Mouse (Mus musculus) mesoderm, embryonic 11.5 days (tissue): ENCODE data around the gene Podxl2.

ENCODE experiments used
- DNase-seq: peaks from one replicate; pipeline ENCODE4 v3.0.0-alpha.2; 2012; ENCODE audit warnings: low read depth, low spot score

The Podxl2 gene

DNA sequence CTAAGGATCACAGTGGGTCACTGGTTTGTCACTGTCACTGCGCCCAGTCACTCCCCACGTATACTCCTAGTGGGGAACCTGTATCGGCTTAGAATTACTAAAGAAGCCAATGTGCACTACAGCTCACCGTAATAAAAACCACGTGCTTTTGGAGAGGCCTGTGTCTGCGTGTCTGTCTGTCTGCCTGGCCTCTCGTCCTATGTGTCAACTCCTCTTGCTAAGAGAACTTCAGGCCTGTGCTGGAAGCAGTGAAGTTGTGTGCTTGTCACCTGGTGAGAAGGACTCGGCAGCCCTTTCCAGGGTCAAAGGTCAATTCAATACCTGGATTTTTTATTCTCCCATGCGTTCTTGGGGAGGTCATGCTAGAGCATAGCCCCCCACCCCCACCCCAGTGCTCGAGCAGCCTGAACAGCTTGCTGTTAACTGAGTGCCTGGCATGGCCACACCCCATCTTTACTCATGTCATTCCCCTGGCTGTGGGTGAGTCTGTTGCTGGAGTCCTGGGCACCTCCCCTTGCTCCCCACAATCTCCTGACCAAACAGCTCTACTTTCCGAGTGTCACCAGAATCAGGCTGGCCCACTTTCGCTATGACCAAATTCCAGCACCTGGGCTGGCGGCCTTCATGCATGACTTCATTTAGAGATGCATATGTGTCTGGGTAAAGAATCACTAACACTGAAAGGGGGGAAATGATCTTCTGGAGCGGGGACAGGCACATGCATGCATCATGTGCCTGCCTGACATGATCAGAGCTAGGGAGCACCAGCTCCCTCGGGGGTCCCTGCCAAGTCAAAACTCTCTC is 46.4 kb downstream of the Podxl2 start:
- DNase-seq, result no peak

DNA sequence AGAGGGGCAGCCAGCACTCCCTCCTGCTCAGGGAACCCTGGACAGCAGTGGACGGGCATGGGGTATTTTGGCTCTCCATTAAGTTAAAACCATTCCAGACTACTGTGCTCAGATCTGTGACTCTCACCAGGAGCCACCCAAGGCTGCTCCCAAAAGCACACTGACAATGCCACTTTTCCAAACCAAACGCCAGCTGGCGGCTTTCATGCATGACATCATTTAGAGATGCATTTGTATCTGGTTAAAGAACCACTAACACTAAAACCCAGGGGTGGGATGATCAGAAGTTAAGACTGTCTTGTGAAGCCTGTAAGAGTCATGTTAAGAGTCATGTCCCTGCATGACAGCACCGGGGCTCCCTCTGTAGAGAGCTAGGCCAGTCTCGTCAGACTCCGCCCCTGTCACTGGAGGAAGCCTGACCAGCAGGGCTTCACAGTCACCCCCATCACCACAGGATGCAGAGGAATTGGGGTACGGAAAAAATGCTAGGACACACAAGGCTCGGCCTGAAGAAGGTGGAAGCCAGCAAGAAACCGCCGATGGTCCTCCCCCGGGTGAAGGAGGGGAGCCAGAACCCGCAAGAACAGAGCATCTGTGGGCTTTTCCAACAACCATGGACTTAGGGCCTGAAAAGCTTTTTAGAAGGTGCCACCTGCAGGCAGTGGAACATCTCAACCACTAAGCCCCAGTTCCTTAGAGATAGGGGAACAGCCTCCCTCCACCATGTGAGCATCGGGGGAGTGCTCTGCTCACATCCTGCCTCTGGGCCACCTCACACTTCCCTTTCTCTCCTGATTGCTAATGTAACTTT is 47.2 kb downstream of the Podxl2 start:
- DNase-seq, result no peak

DNA sequence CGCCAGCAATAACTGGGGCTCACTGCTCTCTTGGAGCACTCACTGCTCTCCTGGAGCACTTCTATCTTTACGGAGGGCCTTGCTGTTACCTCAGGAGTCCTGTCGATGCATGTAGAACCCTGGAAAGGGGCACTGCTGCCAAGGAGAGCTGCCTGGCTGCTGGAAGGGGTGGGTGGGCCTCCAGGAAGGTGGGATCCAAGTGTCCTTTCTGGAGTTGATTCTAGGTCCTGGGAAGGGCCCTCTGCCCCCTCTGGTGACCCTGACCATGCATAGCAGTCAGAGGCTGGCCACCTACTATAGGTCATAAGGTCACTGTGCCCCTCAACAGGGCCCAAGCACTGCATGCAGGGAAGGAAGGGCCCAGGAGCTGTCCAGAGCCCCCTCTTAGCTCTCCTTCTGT is 47.9 kb downstream of the Podxl2 start:
- no peak for DNase-seq

DNA sequence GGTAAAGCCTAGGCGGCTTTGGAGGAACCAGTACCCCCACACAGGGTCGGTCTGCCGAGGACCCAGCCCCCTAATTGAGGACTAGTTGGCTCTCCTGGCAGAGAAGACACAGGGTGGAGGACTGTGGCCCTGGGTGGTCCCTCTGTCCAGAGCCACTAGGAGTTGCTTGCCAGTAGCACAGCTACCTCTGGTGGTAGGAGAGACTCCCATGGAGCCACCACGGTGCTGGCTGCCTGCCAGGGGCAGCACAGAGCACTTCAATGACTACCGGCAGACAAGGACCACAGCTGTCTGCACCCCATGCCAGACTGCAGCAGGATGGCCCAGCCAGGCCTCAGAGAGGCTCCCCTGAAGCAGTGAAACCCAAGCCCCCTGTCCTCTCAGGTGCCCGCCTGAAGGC is 48.3 kb downstream of the Podxl2 start:
- DNase-seq, result peak; percentile 60

DNA sequence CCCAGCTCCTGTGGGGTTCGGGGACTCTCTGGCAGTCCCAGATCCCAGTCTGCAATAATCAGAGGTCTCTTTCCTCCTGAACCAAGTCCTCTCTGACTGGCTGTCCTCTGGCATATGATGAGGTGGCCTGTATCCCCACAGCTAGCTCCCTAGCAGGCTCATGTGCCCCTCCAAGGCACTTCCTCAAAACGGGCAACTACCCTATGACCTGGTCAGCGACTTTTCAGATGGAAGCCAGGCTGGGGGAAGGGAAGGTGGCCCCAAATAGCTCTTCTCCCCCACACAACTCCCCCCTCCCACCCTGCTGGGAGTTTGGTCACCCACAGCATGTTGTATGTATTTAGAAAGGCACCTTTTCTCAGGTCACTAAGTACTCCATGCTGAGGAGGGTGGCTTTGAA is 48.8 kb downstream of the Podxl2 start:
- no peak for DNase-seq

DNA sequence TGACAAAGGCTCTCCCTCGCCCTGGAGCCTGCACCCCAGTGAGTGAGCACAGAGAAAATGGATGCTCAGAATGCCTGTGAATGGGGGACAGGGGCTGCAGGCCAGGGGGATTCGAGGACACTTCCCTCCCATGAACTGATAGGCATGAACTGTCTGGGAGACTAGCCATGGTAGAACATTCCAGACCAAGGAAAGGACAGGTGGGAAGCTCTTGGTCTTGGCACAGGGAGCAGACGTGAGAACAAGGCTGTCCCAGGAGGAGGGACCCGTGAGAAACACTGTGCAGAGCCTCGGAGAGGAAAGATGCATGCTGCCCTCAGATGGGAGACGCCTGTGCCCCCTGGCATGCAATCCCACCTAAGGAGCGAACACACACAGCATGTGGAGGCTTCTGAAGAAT is 50.7 kb downstream of the Podxl2 start:
- no peak for DNase-seq

DNA sequence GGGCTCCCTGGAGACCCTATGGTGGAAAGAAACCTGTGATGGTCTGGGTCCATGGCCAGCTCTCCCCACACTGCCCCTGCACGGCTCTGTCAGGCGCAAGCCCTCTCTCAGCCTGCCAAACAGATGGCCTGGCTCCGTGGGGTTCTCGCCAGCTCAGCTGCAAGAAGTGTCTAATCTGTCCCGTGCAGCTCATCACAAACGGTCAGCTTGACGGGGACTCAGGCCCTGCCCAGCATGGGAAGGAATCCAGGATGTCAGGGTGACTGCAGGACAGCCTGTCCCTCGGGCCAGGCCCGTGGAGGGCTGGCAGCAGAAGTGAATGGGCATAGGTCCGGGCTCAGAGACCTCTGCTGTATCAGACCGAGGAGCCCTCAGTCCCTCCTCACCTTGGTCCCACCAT is 52.9 kb downstream of the Podxl2 start:
- DNase-seq, result no peak

DNA sequence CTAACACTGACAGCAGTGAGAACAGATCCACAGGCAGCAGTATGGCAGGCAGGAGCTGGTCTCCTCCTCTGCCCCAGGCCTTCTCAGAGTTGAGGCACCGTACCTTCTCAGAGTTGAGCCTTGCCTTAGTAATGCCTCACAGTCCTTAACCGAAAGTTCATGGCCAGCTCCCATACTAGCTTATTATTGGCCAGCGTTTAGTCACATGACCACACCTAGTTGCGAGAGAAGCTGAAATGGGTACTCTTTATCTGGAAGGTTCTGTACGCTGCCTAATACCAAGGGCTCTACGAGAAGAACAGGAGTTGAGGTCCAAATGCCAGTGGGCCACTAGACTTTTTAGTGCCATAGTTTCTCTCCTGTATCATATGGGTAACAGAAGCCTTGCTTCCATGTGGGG is 53.5 kb downstream of the Podxl2 start:
- DNase-seq, result no peak

DNA sequence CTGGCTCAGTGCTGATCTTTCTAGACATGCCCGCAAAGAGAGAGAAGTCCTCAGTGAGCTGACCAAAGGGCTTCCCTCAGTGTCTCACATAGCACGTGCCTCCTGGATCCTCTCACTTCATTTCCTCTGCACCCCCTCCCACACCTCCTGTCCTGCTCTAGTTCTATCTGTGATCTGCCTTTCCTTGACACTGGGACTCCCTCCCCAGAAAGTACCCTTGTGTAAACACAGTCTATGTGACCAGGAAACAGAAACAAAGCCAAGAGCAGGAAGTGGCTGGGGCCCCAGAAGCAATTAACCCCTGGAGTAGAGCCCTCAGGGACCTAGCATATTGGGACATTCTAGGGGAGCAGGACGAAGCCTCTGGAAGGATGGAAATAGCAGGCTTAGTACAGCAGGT is 54.0 kb downstream of the Podxl2 start:
- no peak for DNase-seq

DNA sequence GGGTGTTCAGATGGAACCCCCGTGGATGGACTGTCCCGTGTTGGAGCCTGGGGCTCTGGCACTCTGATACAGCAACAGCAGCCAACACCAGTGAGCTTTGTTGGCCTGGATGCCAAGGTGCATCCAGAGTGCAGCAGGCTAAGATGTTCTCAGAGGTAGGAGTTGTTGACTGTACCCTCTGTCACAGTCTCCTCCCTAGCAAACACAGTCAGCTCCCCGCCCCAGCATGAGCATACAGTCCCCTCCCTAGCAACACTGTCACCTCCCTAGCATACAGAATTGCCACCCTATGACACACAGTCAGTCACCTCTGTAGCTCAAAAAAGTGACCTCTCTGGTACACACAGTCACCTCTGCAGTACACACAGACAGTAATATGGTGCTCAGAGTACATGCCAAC is 57.9 kb downstream of the Podxl2 start:
- DNase-seq, result no peak

DNA sequence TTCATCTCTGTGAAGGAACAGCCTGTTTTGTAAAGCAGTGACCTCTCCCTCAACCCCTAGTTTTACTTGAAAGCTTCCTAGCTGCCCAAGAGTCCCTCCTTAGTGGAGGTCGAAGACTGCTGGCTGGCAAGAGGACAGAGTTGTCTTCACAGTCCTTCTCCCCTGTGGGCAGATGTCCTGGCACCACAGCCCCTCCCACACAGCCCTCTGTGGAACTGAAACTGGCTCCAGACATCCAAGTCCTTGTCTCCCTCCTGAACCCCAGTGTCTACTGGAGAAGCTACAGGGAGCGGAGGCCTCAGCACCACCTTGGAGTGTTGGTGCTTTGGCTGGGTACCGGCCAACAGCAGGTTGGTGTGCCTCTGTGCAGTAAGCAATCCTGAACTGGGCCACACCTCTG is 59.4 kb downstream of the Podxl2 start:
- DNase-seq, result no peak

DNA sequence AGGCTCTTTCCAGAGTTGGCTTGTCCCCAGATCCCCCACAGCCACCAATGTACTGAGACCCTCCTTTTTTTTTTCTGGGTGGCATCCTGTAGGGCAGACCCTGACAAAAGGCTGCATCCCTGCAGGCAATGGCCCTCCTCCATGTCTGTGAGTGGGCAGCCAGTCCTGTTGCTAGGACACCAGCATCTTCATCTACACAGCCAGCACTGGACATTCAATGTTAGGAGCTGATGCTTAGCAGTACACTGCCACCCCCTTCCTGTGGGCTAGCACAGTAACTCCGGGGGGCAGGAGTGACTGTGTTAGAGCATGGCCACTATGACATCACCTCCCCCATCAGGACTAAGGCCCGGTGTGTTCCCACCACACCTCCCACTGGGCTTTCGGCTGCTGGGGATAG is 59.8 kb downstream of the Podxl2 start:
- DNase-seq, result no peak

DNA sequence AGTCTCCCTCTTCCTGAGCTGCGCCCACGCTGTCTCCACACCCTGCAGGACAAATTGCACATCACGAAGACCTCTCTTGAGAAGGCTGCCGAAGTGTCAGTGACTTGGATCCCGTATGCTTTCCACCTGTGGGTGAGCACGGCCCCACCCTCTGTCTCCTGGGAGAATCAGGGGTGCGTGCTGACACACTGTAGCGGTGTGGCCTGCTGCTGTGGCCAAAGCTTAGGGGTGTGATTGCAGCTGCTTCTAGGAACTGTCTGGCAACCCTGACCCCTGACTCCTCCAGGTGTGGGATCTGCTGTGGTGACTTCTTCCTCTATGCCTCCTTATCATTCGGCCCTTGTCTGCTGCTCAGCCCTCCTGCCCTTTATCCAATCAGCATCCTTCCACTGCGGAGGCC is 61.0 kb downstream of the Podxl2 start:
- DNase-seq, result no peak

DNA sequence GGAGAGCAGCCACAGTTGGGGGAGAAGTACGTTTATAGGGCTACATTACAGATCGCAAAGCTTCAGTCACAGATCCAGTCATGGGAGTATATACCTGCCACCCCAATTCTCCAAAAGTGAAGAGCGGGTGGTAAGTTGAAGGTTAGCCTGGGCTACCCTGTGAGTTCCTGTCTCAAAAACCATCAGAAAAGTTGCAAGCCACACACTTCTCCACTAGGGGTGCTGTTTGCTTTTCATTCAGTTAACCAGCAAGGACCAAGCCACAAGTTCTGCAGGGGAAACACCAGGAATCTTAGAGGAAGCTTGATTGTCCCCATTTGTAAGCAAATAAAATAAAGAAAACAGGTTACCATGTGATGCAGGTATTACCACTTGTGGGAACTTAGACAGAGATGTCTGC is 62.0 kb downstream of the Podxl2 start:
- peak; percentile 66 for DNase-seq

DNA sequence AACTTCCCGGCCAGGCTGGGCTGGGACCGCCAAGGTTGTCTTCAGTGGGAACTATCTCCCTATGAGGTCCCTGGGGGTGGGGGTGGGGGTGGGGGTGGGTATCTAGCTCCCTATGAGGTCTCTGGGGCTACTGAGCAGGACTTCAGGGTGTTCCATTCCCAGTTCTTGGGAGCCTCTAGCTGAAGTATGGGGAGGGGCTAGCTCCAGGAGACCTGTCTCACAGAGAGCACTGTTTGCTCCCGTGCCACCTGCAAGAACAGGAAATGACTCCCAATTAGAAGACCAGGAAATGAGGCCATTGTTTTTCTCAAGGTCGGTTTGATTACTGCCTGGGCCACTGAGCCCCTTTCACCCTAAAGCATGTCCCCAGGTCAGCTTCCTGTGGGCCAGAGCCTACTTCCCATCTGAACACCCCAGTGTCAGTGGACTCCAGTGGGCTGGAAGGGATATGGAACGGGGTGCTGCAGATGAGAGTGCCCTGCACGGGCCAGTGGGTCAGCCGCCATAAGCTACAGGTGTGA is 62.9 kb downstream of the Podxl2 start:
- no peak for DNase-seq

DNA sequence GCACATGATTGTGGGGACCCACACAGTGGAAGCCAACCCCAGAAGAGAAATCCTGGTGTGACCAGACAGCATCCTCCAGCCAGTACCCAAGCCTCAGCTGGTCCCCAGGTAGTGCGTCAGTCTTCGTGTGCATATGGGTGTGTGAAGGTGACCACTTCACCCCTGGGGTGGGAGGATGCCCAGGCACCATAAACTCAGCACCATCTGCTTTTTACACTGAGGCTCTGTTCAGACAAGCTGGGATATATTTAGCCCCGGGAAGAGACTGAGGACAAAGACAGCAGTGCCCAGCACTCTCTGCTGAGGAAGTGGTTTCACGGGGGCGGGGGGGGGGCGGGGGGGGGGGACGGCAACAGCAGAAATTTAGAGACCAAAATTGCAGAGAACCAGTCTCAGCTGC is 63.4 kb downstream of the Podxl2 start:
- DNase-seq, result no peak

DNA sequence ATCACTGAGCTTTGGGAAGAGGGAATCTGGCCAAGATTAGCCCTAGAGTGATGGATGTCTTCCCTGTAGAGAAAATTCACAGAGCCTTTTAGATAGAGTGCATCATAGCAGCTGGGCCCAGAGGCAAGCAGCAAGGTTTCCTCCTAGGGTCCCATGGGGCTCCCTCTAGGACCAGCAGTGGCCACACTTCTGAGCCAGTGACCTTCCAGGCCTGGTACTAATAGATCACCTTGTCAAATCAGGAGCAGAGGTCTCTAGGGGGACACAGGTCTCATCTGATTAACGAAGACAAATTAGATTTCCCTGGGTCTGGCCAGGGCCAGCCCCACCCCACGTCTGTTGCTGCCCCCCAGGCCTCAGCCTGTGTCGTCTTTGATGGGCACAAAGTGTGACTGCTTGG is 64.6 kb downstream of the Podxl2 start:
- DNase-seq, result peak; percentile 56

DNA sequence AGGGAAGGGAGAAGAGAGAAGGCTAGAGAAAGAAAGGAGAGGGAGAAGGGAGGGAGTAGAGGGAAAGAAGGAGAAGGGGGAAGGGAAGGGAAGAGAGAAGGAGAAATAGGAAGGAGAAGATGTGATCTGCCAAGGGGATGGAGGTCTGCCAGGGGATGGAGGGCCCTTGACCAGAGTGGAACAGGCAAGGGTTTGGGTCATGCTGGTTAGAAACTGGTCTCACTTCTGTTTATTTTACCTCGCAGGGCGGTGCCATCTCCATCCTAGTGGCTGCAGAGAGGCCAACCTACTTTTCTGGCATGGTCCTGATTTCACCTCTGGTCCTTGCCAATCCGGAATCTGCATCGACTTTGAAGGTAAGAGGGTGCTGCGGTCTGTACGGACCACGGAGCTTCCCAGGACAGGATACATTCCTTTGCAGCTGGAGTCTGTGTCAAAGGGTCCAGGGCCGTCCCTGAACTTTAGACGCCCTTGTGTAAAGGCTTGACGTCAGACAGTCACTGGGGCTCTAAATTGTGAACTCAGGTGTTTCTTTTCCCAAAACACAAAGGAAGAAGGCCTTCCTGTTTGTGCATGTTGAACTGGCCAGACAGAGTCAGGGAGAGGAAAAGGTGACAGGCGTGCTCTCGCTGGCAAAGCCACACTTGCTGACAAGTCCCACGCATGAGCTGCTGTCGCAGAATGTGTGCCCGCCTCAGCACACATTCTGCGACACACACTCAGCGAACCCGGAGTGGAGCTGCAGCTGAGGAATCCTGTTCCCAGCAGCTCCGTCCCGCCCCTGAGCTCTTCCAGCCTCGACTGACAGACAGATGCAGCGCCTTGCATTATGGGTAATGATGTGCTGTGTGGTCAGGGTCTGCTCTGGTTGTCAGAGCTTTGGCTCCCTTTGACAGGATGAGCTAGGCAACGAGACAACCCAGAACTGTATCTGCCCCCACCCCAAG is 65.5 kb downstream of the Podxl2 start:
- DNase-seq, result no peak

DNA sequence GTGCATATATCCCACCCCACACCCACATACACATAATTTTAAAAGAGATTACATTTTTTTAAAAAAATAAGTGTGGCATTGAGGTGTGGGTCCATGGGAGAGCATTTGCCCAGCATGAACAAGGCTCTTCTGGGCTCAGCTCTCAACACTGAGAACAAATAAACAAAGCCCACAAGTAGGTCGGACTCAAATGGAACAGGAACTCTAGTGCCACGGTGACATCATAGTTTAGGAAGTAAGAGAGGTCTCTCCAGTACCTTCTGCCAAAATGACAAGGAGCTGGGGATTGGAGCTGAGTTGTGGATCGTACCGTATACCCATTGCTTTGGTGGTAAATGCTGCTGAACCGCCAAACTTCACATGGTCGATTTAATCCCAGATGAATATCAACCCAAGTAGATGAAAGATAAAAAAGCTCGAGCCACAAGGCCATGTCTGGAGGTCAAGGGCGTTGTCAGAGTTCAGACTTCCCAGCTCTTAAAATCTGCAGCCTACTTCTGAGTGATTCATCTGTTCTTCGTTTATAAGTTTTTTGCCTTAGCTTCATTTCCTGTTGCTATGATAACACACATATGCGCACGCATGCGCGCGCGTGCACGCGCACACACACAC is 69.8 kb downstream of the Podxl2 start:
- DNase-seq, result no peak

DNA sequence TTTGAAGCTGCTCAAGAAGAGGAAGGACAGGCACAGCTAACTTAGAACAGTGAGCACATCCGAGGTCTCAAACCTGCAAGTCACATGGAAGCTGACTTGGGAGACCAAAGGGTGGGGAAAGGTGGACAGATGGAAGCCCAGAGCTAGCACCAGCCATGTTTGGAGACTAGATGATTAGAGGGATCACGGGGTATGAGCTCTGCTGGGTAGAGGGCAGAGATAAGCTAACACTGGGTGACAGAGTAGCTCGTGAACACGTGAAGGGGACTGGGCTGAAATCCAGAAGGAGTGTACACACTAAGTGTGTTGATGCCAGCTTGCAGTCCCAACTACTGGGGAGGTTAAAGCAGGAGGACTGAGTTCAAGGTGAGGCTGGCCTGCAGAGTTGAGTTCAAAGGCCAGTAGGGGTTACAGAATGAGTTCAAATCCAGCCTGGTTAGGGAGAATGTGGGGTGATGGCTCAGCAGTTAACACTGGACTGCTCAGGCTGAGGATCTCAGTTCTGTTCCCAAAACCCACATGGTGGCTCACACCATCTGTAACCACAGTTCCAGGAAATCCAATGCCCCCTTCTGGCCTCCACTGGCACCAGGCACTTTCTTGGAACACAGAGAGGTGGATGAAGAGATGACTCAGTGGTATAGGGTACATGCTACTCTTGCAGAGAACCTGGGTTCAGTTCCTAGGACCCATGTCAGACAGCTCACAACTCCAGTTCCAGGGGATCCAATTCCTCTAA is 70.7 kb downstream of the Podxl2 start:
- DNase-seq, result no peak

DNA sequence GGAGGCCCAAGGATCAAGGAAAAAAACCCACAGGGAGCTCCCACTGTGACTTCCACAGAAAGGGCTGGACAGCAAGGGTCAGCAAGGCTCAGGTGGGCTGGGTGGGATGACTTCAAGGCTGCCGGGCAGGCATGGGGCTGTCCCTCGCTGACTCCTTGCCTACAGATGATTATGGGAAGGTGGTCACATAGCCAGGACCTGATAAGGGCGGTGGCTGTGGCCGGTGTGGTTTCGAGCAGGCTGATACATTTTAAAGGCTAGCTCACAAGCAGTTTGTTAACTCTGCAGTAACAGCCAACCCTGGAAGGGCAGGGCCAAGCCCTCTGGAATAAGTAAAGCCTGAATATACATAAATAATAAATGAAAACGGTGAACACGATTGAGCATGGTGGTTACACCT is 71.8 kb downstream of the Podxl2 start:
- DNase-seq, result no peak
